Mouse (Mus musculus) limb, embryonic 15.5 days (tissue): ENCODE results near the gene Sema4f. TPM values are rescaled to one million over a fixed set of nuclear protein-coding genes. Genes with fewer than 3 reads are reported as not detected.

Source experiments
- ATAC-seq: fragments of 200-750 bp; cut with Nextera tagmentation; 2 replicates; pipeline ENCODE4 v1.8.0; 2017; ENCODE audit warnings: low read depth, moderate TSS enrichment; ENCODE audit not compliant: insufficient number of reproducible peaks, low FRiP score, low TSS enrichment
- H3K27ac ChIP-seq: fragments of 300-500 bp; sonication (generic); 2 replicates; pipeline ENCODE4 v1.5.1; 2015; ENCODE audit warnings: moderate library complexity, mild to moderate bottlenecking, inconsistent platforms
- H3K27me3 ChIP-seq: fragments of 300-500 bp; sonication (generic); 2 replicates; pipeline ENCODE4 v1.6.1; 2015; ENCODE audit warnings: inconsistent platforms
- H3K36me3 ChIP-seq: fragments of 300-500 bp; sonication (generic); 2 replicates; pipeline ENCODE4 v1.6.1; 2015; ENCODE audit warnings: inconsistent platforms
- H3K4me1 ChIP-seq: fragments of 300-500 bp; sonication (generic); 2 replicates; pipeline ENCODE4 v1.6.1; 2015; ENCODE audit warnings: inconsistent platforms
- H3K4me2 ChIP-seq: fragments of 300-500 bp; sonication (generic); 2 replicates; pipeline ENCODE4 v1.6.1; 2015; ENCODE audit warnings: mild to moderate bottlenecking, inconsistent platforms
- H3K4me3 ChIP-seq: fragments of 300-500 bp; sonication (generic); 2 replicates; pipeline ENCODE4 v1.5.1; 2015; ENCODE audit warnings: mild to moderate bottlenecking, inconsistent platforms
- H3K9ac ChIP-seq: fragments of 300-500 bp; sonication (generic); 2 replicates; pipeline ENCODE4 v1.6.1; 2015; ENCODE audit warnings: inconsistent platforms
- H3K9me3 ChIP-seq: fragments of 300-500 bp; sonication (generic); 2 replicates; pipeline ENCODE4 v1.6.1; 2016; ENCODE audit warnings: inconsistent platforms
- WGBS: fragments of 180-500 bp; shearing (Covaris S2); methylation state at CpG from one replicate; pipeline ENCODE4 v1.1.7; 2015; 5-methylcytosine and 5-hydroxymethylcytosine counted together
- polyA plus RNA-seq: library from polyadenylated mRNA; unstranded; fragments of >200 nt; fragmentation: Nextera tagmentation; extraction: Ambion mirVana; gene quantifications from 2 replicates; pipeline ENCODE4 v1.2.1, GENCODE M21; 2015

Sema4f gene
- 1.5 and 2.1 TPM in 2 replicates for polyA plus RNA-seq

DNA sequence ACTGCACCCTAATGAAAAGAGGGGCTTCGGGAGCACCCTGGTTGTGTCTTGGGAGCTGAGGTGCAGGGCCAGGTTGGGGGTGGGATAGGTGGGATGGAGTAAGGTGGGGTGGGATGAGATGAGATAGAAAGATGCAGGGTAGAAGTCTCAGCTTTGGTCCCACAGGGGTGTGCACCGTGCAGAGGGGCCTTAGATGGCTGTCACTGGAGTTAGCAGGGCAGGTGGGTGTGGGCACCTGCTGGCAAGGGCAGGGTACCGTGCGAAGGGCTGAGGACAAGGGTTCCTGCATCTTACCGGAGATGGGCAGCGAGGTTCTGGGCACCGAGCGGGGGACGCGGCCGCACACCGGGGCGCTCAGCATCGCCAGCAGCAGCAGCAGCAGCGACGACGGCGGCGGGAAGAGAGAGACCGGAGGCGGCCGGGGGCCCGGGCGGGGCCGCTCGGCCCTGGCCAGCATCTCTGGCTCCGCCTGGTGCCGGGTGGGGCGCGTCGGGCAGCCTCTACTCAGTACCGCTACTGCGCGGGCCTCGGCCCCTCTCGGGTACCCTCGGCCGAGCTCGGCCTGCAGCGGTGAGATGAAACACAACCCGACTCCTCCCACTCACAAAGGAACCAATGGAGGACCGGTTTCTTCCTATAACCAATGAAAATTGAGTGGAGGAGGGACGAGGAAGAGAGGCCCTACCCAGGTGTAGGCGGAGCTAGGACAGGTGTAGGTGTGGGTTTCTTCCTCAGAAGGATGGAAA is at the start of gene Sema4f:
Gene Sema4f, minus strand, starts transcription at position 603 of the 746 bp plus-strand sequence.
- WGBS, result 2% methylated on average over 42 of the region's 44 CpGs
- no peak within 1 kb of the TSS for H3K27ac ChIP-seq
- ATAC-seq, result peak; percentile 83
- H3K36me3 ChIP-seq, result no peaks in the 10 kb centered on the region
- H3K4me2 ChIP-seq, result peak within 1 kb of the TSS; percentile 91
- H3K27me3 ChIP-seq, result peaks cover 16% of the 10 kb centered on the region
- peaks cover 7% of the 10 kb centered on the region; the same call in 1 of the 2 replicates for H3K4me1 ChIP-seq
- no peaks in the 10 kb centered on the region for H3K9me3 ChIP-seq
- peak within 1 kb of the TSS; percentile 52 for H3K4me3 ChIP-seq
- H3K9ac ChIP-seq, result peak within 1 kb of the TSS; percentile 42

DNA sequence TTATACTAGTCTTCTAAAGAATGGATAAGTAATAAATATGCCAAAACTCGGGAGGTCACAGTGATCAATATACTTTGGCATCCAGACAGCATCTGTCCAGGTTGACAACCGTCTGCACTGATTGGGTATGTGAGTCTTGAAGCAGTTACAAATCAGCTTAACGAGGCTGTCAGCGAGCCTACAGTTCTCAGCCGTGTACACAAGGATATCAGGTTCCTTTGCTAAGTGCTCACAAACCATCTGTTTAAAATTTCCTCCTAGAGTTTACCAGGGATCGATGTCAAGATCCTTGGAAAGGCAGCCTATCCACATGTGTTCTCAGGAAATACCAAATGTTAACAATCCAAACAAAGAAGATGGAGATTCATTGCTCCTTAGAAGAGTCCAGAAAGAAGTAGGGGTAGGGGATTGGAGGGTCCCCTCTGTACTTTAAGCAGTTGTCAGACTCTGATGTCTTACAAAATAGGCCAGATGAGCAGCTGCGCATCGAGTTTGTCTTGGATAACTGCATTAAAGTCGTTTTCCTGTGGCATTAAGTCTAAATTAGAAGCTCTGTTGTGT is 47.9 kb upstream of the Sema4f start:
- Histone ChIP-seq H3K4me2 (peak overlapping the region; percentile 2; the same call in 1 of the 2 replicates), H3K4me1 (peaks cover 7% of the 10 kb centered on the region; the same call in 1 of the 2 replicates), H3K9me3 (no peaks in the 10 kb centered on the region), H3K27ac (no peak overlapping the region), H3K4me3 (no peak overlapping the region), H3K36me3 (no peaks in the 10 kb centered on the region), H3K27me3 (no peaks in the 10 kb centered on the region), H3K9ac (no peak overlapping the region)
- ATAC-seq, result no peak
- 13% methylated on average over 9 of the region's 9 CpGs for whole genome bisulfite sequencing

DNA sequence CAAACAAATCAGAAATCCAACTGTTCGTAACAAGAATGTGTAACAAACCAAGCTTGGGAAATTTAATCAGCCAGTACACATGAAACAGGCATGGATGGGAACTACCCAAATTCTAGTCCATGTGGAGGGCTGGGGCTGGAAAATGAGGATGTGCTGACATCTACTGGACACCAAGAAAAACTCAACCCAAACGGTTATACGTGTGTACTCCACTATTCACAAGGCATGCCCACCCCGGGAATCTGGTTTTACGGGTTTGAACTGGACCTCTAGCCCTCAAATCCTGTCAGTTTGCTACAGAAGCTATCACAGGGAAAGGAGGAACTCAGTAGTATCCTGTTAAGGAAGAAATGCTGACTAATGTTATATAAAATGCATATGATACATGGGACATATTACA is 31.5 kb upstream of the Sema4f start:
- peak; percentile 76; the same call in 1 of the 2 replicates for ATAC-seq
- Histone ChIP-seq H3K4me1 (no peaks in the 10 kb centered on the region), H3K9me3 (no peaks in the 10 kb centered on the region), H3K36me3 (no peaks in the 10 kb centered on the region), H3K4me2 (no peak overlapping the region), H3K27me3 (peaks cover 9% of the 10 kb centered on the region), H3K27ac (no peak overlapping the region), H3K4me3 (no peak overlapping the region), H3K9ac (no peak overlapping the region)
- WGBS, result 11% methylated on average over 5 of the region's 5 CpGs

DNA sequence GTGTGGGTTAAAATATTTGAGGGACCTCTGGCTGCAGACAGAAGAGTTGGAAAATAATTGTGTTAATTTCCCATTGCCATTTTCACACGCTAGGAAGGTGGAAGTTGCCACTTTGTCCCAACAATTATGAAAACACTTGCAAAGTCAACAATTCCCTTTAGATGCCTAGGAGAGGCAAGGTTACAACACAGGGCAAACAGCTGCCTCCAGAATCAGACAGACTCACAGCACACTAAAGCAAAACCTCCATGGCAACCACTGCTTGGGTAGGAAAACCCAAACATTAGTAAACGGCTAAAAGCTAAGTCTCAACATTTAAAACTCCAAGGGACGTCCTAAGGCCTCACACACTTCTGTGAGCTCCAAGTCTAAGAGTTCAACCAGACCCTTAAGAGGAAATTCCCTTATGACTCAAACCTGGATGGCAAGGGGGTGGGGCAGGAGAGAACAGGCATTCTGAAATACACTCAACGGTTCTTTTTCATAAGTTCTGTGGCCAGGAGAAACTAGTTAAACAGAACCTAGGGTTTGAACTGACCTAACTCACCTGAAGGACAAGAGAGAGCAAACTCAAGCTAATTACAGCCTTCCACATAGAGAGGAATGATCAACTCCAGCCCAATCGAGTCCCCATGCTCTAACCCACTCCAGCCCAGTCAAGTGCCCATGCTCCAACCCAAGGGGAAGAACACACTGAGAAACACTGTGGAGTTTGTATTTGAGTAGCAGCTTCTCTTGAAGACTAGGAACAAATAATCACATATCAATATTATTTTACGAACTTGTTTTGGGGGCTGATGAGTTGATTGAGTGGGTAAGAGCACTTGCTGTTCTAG is 29.9 kb upstream of the Sema4f start:
- peaks cover 10% of the 10 kb centered on the region for H3K27me3 ChIP-seq
- no peak for ATAC-seq
- H3K9me3 ChIP-seq, result no peaks in the 10 kb centered on the region
- no peaks in the 10 kb centered on the region for H3K36me3 ChIP-seq
- no peak overlapping the region for H3K4me3 ChIP-seq
- 66% methylated on average over 6 of the region's 6 CpGs for WGBS
- no peaks in the 10 kb centered on the region for H3K4me1 ChIP-seq
- no peak overlapping the region for H3K4me2 ChIP-seq
- no peak overlapping the region for H3K9ac ChIP-seq
- H3K27ac ChIP-seq, result no peak overlapping the region

DNA sequence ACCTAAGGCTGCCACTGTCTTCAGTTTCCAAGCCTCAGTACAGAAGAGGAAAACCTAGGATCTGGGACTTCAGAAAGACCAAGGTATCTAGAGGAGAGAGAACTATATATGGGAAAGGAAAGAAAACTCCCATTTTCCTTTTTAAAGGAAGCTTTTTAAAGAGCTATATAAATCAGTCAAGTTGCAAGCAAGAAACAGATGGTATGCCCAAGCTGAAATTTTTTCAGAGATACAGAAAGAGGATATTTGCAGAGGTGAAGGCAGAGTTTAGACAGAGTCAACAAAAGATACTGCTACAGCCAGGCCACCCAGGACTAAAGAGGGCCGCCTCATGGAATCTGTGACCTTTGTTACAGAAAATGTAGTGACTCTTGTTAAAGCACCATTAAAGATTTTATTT is 22.1 kb upstream of the Sema4f start:
- no peaks in the 10 kb centered on the region for H3K36me3 ChIP-seq
- no peak overlapping the region for H3K4me3 ChIP-seq
- H3K27me3 ChIP-seq, result peaks cover 4% of the 10 kb centered on the region; the same call in 1 of the 2 replicates
- H3K9ac ChIP-seq, result no peak overlapping the region
- H3K9me3 ChIP-seq, result no peaks in the 10 kb centered on the region
- H3K4me1 ChIP-seq, result 0 out of 2 replicates have a peak, but pooled peaks cover 2% of the 10 kb centered on the region
- no peak overlapping the region for H3K27ac ChIP-seq
- WGBS, result 61% methylated on average over 1 of the region's 1 CpGs
- H3K4me2 ChIP-seq, result no peak overlapping the region
- no peak for ATAC-seq

DNA sequence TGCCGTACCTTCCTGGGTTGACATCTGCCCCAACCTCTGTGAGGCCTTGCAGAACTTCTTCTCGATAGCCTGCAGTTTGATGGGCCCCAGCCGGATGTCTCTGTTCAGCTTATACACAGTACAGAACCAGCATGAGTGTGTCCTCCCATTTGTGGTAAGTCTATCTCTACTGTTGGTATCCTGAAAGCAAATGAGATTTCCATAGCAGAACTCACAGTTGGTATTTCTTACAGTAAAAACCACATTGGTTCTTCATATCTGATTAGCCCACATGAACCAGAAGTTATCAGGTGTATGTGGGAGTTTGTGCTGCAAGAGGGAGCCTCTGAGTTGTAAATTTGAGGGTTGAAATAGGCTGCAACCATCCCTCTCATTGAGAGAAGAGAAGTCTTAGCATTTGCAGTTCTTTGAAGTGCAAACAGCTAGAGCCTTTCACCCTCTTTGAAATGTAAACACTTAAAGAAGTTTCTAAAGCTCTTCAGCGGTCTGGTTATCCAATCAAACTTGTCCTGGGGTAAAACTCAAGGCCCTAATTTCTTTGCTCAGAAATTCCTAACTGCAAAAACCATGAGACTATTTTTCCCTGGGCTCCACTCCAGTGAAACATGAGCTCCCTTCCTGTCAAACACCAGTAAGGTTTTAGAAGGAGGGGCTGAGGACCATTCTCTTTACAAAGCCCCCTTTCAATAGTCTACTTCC is 17.1 kb upstream of the Sema4f start:
- no peaks in the 10 kb centered on the region for H3K36me3 ChIP-seq
- H3K9me3 ChIP-seq, result no peaks in the 10 kb centered on the region
- peak overlapping the region; percentile 76 for H3K27ac ChIP-seq
- 43% methylated on average over 4 of the region's 4 CpGs for WGBS
- no peaks in the 10 kb centered on the region for H3K27me3 ChIP-seq
- no peak overlapping the region for H3K9ac ChIP-seq
- H3K4me1 ChIP-seq, result 0 out of 2 replicates have a peak, but pooled peaks cover 6% of the 10 kb centered on the region
- peak overlapping the region; percentile 0; the same call in 1 of the 2 replicates for H3K4me2 ChIP-seq
- ATAC-seq, result 0 out of 2 replicates have a peak, but pooled peaks have one; percentile 48
- no peak overlapping the region for H3K4me3 ChIP-seq

DNA sequence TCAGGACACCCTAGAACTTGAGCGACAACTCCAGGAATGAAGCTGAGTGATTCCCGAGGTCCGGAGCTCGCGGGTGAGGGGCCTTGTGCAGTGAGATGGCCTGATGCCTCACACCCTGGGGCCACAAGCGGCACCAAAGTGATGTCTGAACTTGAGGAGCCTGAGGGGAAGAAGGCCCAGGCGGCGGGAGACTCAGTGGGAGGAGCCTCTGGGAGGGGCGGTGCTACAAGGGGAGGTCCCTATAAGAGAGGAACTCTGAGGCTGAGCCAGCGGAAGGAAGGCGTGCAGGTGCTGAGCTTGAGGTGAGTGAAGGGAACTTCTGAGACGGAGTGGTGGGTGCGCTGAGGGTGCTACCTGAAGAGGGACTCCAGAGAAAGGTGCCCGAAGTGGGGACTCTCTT is 7.1 kb upstream of the Sema4f start, which contains the start of gene M1ap:
Gene M1ap, plus strand, starts transcription at position 252 of the 400 bp plus-strand sequence.
- Histone ChIP-seq H3K9me3 (no peaks in the 10 kb centered on the region), H3K27me3 (no peaks in the 10 kb centered on the region), H3K4me1 (no peaks in the 10 kb centered on the region), H3K36me3 (no peaks in the 10 kb centered on the region), H3K9ac (no peak within 1 kb of the TSS), H3K27ac (no peak within 1 kb of the TSS), H3K4me3 (no peak within 1 kb of the TSS), H3K4me2 (no peak within 1 kb of the TSS)
- WGBS, result 62% methylated on average over 14 of the region's 14 CpGs
- no peak for ATAC-seq

DNA sequence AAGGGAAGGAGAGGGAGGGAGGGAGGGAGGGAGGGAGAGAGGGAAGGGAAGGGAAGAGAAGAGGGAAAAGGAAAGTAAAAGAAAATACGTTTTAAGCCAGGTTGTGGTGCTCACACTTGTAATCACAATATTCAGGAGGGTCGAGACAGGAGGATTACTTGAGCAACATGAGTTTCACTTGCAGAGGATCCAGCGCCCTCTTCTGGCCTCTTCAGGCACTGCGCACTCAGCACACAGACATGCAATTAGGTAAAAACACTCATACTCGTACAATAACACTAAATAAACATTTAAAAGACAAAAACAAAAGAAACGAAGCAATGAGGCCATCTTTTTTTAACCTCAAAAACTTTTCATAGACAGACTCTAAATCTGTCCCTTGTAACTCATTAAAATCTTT is 6.2 kb upstream of the Sema4f start:
- 51% methylated on average over 6 of the region's 6 CpGs for WGBS

DNA sequence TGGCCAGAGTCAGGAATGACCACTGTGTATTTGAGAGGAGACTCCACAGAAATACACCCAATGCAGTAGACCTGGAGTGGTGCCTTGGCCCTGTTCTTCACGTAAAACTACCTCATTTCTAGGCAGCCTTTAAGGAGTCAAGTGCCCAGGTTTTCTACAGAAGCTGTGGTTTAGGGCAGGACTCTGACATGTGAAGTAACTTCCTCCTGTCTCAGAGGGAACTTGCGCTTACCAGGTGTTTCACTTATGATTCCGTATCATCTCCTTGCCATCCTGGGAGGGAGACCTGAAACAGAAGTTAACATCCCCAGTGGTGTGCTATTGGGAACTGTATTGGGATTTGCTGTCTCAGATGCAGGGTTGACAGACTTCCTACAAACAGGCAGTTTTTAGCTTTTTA is 1.2 kb upstream of the Sema4f start:
- H3K4me3 ChIP-seq, result no peak overlapping the region
- no peak for ATAC-seq
- no peaks in the 10 kb centered on the region for H3K36me3 ChIP-seq
- H3K4me1 ChIP-seq, result peaks cover 7% of the 10 kb centered on the region; the same call in 1 of the 2 replicates
- peaks cover 16% of the 10 kb centered on the region for H3K27me3 ChIP-seq
- no peak overlapping the region for H3K9ac ChIP-seq
- no peaks in the 10 kb centered on the region for H3K9me3 ChIP-seq
- H3K27ac ChIP-seq, result no peak overlapping the region
- H3K4me2 ChIP-seq, result no peak overlapping the region
- 71% methylated on average over 3 of the region's 3 CpGs for WGBS

More for the DNA sequence above, 6.2 kb upstream of the Sema4f start:
- Histone ChIP-seq H3K4me3 (no peak overlapping the region), H3K4me2 (no peak overlapping the region), H3K4me1 (no peaks in the 10 kb centered on the region), H3K36me3 (no peaks in the 10 kb centered on the region), H3K9me3 (no peaks in the 10 kb centered on the region), H3K27me3 (no peaks in the 10 kb centered on the region), H3K9ac (no peak overlapping the region), H3K27ac (no peak overlapping the region)
- no peak for ATAC-seq

DNA sequence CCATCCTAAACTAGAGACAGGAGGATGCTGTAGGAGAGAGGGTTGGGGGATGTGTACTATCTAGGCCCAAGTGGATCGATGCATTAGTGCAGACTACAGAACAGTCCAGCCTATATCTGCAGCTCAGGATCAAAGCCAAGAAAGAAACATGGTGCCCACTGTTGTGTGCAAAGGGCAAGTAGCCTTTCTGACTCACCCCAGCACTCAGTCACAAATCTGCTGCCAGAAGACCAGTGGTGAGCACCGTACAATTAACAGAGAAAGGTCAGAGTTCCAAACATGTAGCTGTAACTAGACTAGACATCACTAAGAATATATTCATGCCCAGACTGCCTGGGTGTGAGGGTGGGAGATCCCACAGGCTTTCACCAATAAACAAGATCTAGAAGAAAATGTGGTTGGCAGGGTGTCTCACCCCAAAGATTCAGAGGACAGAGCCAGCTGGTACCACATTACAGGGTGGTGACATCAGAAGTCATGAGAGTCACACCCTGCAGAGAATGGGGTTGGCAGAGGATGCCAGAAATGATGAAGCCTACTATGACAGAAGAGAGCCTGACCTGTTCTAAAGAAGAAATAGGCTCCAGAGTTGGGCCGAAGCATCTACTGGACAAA is 4.8 kb downstream of the Sema4f start:
- Histone ChIP-seq H3K27ac (no peak overlapping the region), H3K4me2 (no peak overlapping the region), H3K4me1 (peaks cover 7% of the 10 kb centered on the region; the same call in 1 of the 2 replicates), H3K36me3 (no peaks in the 10 kb centered on the region), H3K27me3 (peaks cover 16% of the 10 kb centered on the region), H3K9ac (no peak overlapping the region), H3K9me3 (no peaks in the 10 kb centered on the region), H3K4me3 (no peak overlapping the region)
- no peak for ATAC-seq
- 90% methylated on average over 3 of the region's 3 CpGs for WGBS

DNA sequence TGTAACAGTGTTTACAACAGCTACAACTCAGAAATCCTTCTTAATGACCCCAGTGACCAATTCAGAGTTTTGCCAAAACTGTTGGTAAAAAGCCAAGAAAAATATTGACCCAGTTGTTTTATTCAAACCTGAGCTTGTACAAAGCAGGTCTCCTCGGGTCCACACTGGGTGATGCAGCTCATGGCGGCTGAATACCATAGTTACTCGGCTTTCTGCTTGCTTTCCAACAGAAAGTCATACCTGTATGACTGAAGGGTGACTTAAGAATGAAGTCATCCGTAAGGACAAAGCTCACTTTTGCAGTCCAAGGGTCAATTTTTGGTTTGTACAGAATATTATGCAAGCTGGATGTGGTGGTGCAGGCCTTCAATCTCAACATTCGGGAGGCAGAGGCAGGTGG is 12.0 kb downstream of the Sema4f start:
- no peak for ATAC-seq
- Histone ChIP-seq H3K4me3 (no peak overlapping the region), H3K27ac (no peak overlapping the region), H3K27me3 (no peaks in the 10 kb centered on the region), H3K9me3 (no peaks in the 10 kb centered on the region), H3K4me1 (no peaks in the 10 kb centered on the region), H3K4me2 (no peak overlapping the region), H3K9ac (no peak overlapping the region), H3K36me3 (no peaks in the 10 kb centered on the region)
- 72% methylated on average over 5 of the region's 5 CpGs for WGBS
